Mouse (Mus musculus): Measurements from ENCODE around the gene Retsat. TPM values are rescaled to one million over a fixed set of nuclear protein-coding genes. Genes with fewer than 3 reads are reported as not detected.

The Retsat gene
- total and polyA plus RNA-seq, 2 experiments from 2014 or later: 41.8 to 64.4 TPM

- no peak for ATAC-seq (ENCODE audit: insufficient read depth, low read depth)
- peaks cover 23% of the 10 kb centered on the region for H3K36me3 ChIP-seq (replicated peaks; ENCODE audit: control insufficient read depth, insufficient read depth, low read length)
- H3K9me3 ChIP-seq (replicated peaks; ENCODE audit: control insufficient read depth, low read length): no peaks in the 10 kb centered on the region
- no peak for TF ChIP-seq CTCF (IDR thresholded peaks at IDR 0.05; ENCODE audit: low read depth)
- TF ChIP-seq EP300 (IDR thresholded peaks at IDR 0.05; ENCODE audit: low read depth): no peak
- H3K4me3 ChIP-seq (ENCODE audit: low read depth, low read length): no peak overlapping the region
- no peak overlapping the region for H3K9ac ChIP-seq (replicated peaks; ENCODE audit: low read depth, low read length)
- H3K27ac ChIP-seq (ENCODE audit: low read depth): no peak overlapping the region
- DNase-seq (ENCODE audit: low spot score): no peak
- H3K4me2 ChIP-seq (ENCODE audit: low read depth, low read length): no peak overlapping the region
- H3K27me3 ChIP-seq (ENCODE audit: control insufficient read depth, insufficient read depth, low read length): no peaks in the 10 kb centered on the region
- no peaks in the 10 kb centered on the region for H3K4me1 ChIP-seq (ENCODE audit: control insufficient read depth, insufficient read depth)
Observed at GRCm38 (mm10) chr6:72590111-72590510, 8.2 kb upstream of the Retsat start.

- no peak for TF ChIP-seq EP300 (IDR thresholded peaks at IDR 0.05; ENCODE audit: low read depth)
- no peak for TF ChIP-seq CTCF (IDR thresholded peaks at IDR 0.05; ENCODE audit: low read depth)
- Histone ChIP-seq H3K27me3 (ENCODE audit: control insufficient read depth, insufficient read depth, low read length) (no peaks in the 10 kb centered on the region), H3K9ac (replicated peaks; ENCODE audit: low read depth, low read length) (no peak overlapping the region), H3K9me3 (replicated peaks; ENCODE audit: control insufficient read depth, low read length) (no peaks in the 10 kb centered on the region), H3K4me2 (ENCODE audit: low read depth, low read length) (no peak overlapping the region), H3K4me3 (ENCODE audit: low read depth, low read length) (no peak overlapping the region), H3K4me1 (ENCODE audit: control insufficient read depth, insufficient read depth) (peaks cover 12% of the 10 kb centered on the region), H3K36me3 (replicated peaks; ENCODE audit: control insufficient read depth, insufficient read depth, low read length) (peaks cover 11% of the 10 kb centered on the region), H3K27ac (ENCODE audit: low read depth) (no peak overlapping the region)
- DNase-seq (ENCODE audit: low spot score) (no peak), ATAC-seq (ENCODE audit: insufficient read depth, low read depth) (no peak)
- 70% methylated on average over 6 of the region's 6 CpGs for WGBS
Observed at GRCm38 (mm10) chr6:72593011-72593803, 5.1 kb upstream of the Retsat start.

- peaks cover 12% of the 10 kb centered on the region for H3K4me1 ChIP-seq (ENCODE audit: control insufficient read depth, insufficient read depth)
- H3K9me3 ChIP-seq (replicated peaks; ENCODE audit: control insufficient read depth, low read length): no peaks in the 10 kb centered on the region
- WGBS: 37% methylated on average over 5 of the region's 5 CpGs
- H3K27me3 ChIP-seq (ENCODE audit: control insufficient read depth, insufficient read depth, low read length): no peaks in the 10 kb centered on the region
- no peak overlapping the region for H3K4me2 ChIP-seq (ENCODE audit: low read depth, low read length)
- no peak overlapping the region for H3K27ac ChIP-seq (ENCODE audit: low read depth)
- no peak overlapping the region for H3K4me3 ChIP-seq (ENCODE audit: low read depth, low read length)
- peaks cover 11% of the 10 kb centered on the region for H3K36me3 ChIP-seq (replicated peaks; ENCODE audit: control insufficient read depth, insufficient read depth, low read length)
- DNase-seq (ENCODE audit: low spot score) (no peak), ATAC-seq (ENCODE audit: insufficient read depth, low read depth) (no peak)
- H3K9ac ChIP-seq (replicated peaks; ENCODE audit: low read depth, low read length): no peak overlapping the region
- TF ChIP-seq CTCF (IDR thresholded peaks at IDR 0.05; ENCODE audit: low read depth) (no peak), EP300 (IDR thresholded peaks at IDR 0.05; ENCODE audit: low read depth) (no peak)
Observed at GRCm38 (mm10) chr6:72593914-72594313, 4.4 kb upstream of the Retsat start.

GRCm38 (mm10) chr6:72597083-72597874, 996 bp upstream of the Retsat start:
- no peak for TF ChIP-seq EP300 (IDR thresholded peaks at IDR 0.05; ENCODE audit: low read depth)
- no peak for TF ChIP-seq CTCF (IDR thresholded peaks at IDR 0.05; ENCODE audit: low read depth)
- ATAC-seq (ENCODE audit: insufficient read depth, low read depth) (no peak), DNase-seq (ENCODE audit: low spot score) (peak; percentile 30)
- Histone ChIP-seq H3K27ac (ENCODE audit: low read depth) (peak overlapping the region; percentile 49; the same call in 1 of the 2 replicates), H3K27me3 (ENCODE audit: control insufficient read depth, insufficient read depth, low read length) (no peaks in the 10 kb centered on the region), H3K4me3 (ENCODE audit: low read depth, low read length) (peak overlapping the region; percentile 62), H3K4me1 (ENCODE audit: control insufficient read depth, insufficient read depth) (peaks cover 19% of the 10 kb centered on the region), H3K36me3 (replicated peaks; ENCODE audit: control insufficient read depth, insufficient read depth, low read length) (peaks cover 11% of the 10 kb centered on the region), H3K9me3 (replicated peaks; ENCODE audit: control insufficient read depth, low read length) (no peaks in the 10 kb centered on the region), H3K9ac (replicated peaks; ENCODE audit: low read depth, low read length) (peak overlapping the region; percentile 63), H3K4me2 (ENCODE audit: low read depth, low read length) (peak overlapping the region; percentile 77)
- WGBS: 44% methylated on average over 13 of the region's 13 CpGs

- ATAC-seq (ENCODE audit: insufficient read depth, low read depth) (peak; percentile 72), DNase-seq (ENCODE audit: low spot score) (peak; percentile 61)
- no peaks in the 10 kb centered on the region for H3K9me3 ChIP-seq (replicated peaks; ENCODE audit: control insufficient read depth, low read length)
- peak overlapping the region; percentile 62 for H3K4me3 ChIP-seq (ENCODE audit: low read depth, low read length)
- peaks cover 19% of the 10 kb centered on the region for H3K36me3 ChIP-seq (replicated peaks; ENCODE audit: control insufficient read depth, insufficient read depth, low read length)
- H3K27ac ChIP-seq (ENCODE audit: low read depth): peak overlapping the region; percentile 96
- WGBS: 26% methylated on average over 12 of the region's 12 CpGs
- H3K4me2 ChIP-seq (ENCODE audit: low read depth, low read length): peak overlapping the region; percentile 77
- H3K9ac ChIP-seq (replicated peaks; ENCODE audit: low read depth, low read length): peak overlapping the region; percentile 63
- H3K27me3 ChIP-seq (ENCODE audit: control insufficient read depth, insufficient read depth, low read length): no peaks in the 10 kb centered on the region
- TF ChIP-seq EP300 (IDR thresholded peaks at IDR 0.05; ENCODE audit: low read depth) (peak; percentile 17; the same call in 1 of the 2 replicates), CTCF (IDR thresholded peaks at IDR 0.05; ENCODE audit: low read depth) (no peak)
- H3K4me1 ChIP-seq (ENCODE audit: control insufficient read depth, insufficient read depth): peaks cover 19% of the 10 kb centered on the region
Observed at GRCm38 (mm10) chr6:72598791-72599557, 699 bp downstream of the Retsat start.
